Mouse (Mus musculus): ENCODE results near the gene Secisbp2l. TPM values are rescaled to one million over a fixed set of nuclear protein-coding genes. Genes with fewer than 3 reads are reported as not detected.

The Secisbp2l gene
- polyA plus RNA-seq, 1 experiment, result 38.2 TPM

GRCm38 (mm10) chr2:125731763-125732560 is 50.7 kb downstream of the Secisbp2l start:
- TF ChIP-seq POLR2A (IDR thresholded peaks at IDR 0.05; ENCODE audit: extremely low read depth, insufficient read depth, low read length) (no peak), CTCF (IDR thresholded peaks at IDR 0.05; ENCODE audit: extremely low read depth, insufficient read depth, low read length) (peak; percentile 90)

DNA sequence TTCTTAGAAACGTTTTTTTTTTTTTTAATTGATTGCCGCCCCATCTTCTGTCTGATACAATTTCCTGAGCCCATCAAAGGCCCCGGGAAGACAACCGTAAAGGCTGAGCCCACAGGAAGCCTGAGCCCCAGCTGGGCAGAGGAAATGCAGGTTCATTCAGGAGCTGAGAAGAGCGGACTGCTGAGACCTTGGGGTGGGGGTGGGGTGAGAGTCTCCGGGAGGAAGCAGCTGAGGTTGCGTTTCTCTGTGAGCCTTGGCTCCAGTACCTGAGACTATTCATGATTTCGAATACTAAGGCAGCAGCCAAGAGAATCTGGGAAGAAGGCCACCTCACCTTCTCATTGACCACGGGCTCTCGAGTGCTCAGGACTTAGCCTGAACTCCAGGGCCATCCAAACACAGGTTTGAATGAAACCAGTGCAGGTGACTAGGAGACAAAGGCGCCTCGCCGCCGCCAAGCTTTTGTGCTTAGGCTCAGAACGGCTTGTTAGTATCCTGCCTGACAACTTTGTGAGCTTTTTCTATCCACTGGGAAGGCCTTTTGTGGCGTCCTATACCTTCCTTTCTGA is 58.0 kb downstream of the Secisbp2l start:
- TF ChIP-seq CTCF (IDR thresholded peaks at IDR 0.05; ENCODE audit: extremely low read depth, insufficient read depth, low read length) (no peak), POLR2A (IDR thresholded peaks at IDR 0.05; ENCODE audit: extremely low read depth, insufficient read depth, low read length) (no peak)
- H3K4me3 ChIP-seq (ENCODE audit: insufficient read depth, low read length), result peak overlapping the region; percentile 31; the same call in 1 of the 2 replicates
- no peak overlapping the region for H3K27ac ChIP-seq (ENCODE audit: insufficient read depth, low read length)
- 0 out of 2 replicates have a peak, but pooled peaks cover 1% of the 10 kb centered on the region for H3K4me1 ChIP-seq (ENCODE audit: control insufficient read depth, insufficient read depth, low read length)

More at GRCm38 (mm10) chr2:125731763-125732560, 50.7 kb downstream of the Secisbp2l start:
- peak overlapping the region; percentile 22 for H3K4me3 ChIP-seq (ENCODE audit: insufficient read depth, low read length)
- H3K4me1 ChIP-seq (ENCODE audit: control insufficient read depth, insufficient read depth, low read length), result no peaks in the 10 kb centered on the region; the same call in 1 of the 2 replicates
- no peak overlapping the region for H3K27ac ChIP-seq (ENCODE audit: insufficient read depth, low read length)

DNA sequence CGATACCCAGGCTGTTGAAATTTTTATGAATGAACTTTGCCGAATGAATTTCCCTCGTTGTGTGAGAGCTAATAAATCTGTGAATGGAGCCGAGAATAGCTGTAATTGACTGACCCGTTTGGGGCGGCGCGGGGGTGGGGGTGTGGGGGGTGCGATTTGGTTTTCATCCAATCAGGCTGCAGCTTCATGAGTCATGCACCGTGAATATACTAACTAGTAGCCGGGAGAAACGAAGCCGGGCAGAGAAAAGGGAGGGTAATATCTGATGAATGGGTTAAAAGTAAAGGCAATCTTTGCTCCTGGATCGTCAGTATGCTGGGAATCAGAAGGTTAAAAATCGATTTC is 58.6 kb downstream of the Secisbp2l start, which contains the start of gene Shc4:
Gene Shc4, minus strand, starts transcription at position 63 of the 345 bp plus-strand sequence.
- 0 out of 2 replicates have a peak, but pooled peaks cover 1% of the 10 kb centered on the region for H3K4me1 ChIP-seq (ENCODE audit: control insufficient read depth, insufficient read depth, low read length)
- no peak within 1 kb of the TSS for H3K27ac ChIP-seq (ENCODE audit: insufficient read depth, low read length)
- peak within 1 kb of the TSS; percentile 31 for H3K4me3 ChIP-seq (ENCODE audit: insufficient read depth, low read length)
- TF ChIP-seq POLR2A (IDR thresholded peaks at IDR 0.05; ENCODE audit: extremely low read depth, insufficient read depth, low read length), result no peak
- TF ChIP-seq CTCF (IDR thresholded peaks at IDR 0.05; ENCODE audit: extremely low read depth, insufficient read depth, low read length), result no peak

DNA sequence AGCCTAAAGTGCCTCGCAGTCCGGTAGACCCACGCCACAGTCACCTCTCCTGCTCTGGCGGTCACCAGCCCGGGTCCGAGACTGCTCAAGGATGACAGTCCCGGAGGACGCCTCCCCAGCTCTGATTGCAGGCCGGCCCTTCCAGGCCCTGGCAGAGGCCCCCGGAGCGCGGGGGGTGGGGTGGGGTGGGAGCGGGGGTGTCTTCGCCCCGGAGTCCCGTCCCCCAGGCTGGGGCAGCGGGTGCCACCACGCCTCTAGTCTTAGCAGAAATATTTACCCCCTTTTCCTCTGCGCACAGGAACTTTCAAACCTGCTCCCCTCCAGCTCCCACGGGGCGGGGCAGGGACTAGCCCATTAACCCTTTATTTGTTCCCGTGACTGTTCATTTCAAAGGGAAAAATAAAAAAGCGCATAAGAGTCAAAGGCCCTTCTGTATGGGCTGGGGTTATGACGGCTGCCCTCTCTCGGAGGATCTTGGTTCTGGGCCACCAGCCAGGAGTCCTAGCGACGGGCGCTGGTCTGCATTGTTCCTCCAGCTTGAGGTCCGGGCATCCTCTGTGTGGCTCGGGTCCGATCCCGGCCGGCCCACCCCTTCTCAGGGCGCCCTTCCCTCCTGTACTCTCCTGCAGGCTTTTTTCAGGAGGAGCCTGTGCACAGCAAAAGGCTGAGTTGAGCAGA is 59.1 kb downstream of the Secisbp2l start:
- peak; percentile 6; the same call in 1 of the 2 replicates for TF ChIP-seq CTCF (IDR thresholded peaks at IDR 0.05; ENCODE audit: extremely low read depth, insufficient read depth, low read length)
- no peak for TF ChIP-seq POLR2A (IDR thresholded peaks at IDR 0.05; ENCODE audit: extremely low read depth, insufficient read depth, low read length)
- H3K4me3 ChIP-seq (ENCODE audit: insufficient read depth, low read length), result peak overlapping the region; percentile 31
- H3K4me1 ChIP-seq (ENCODE audit: control insufficient read depth, insufficient read depth, low read length), result 0 out of 2 replicates have a peak, but pooled peaks cover 1% of the 10 kb centered on the region
- no peak overlapping the region for H3K27ac ChIP-seq (ENCODE audit: insufficient read depth, low read length)

GRCm38 (mm10) chr2:125723086-125723407 is 59.6 kb downstream of the Secisbp2l start:
- TF ChIP-seq CTCF (IDR thresholded peaks at IDR 0.05; ENCODE audit: extremely low read depth, insufficient read depth, low read length), result no peak
- Histone ChIP-seq H3K27ac (ENCODE audit: insufficient read depth, low read length) (no peak overlapping the region), H3K4me3 (ENCODE audit: insufficient read depth, low read length) (peak overlapping the region; percentile 31), H3K4me1 (ENCODE audit: control insufficient read depth, insufficient read depth, low read length) (0 out of 2 replicates have a peak, but pooled peaks cover 1% of the 10 kb centered on the region)

DNA sequence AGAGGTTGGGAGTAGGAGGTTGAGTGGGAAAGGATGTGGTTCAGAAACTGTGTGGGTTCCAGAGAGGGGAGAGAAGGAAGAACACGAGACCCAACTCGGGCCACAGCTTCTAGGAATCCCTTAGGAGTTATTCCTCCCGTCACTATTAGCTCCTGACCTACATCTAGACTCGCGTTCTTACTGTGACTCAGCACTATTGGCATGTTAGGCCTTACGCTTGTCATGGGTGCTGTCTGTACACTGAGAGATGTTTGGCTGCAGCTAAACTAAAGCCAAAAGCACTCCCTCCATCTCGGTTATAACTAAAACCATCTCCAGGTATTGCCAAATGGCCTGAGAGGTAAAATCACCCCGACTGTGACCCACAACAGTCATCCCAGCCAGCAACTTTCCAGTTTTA is 66.1 kb downstream of the Secisbp2l start:
- TF ChIP-seq CTCF (IDR thresholded peaks at IDR 0.05; ENCODE audit: extremely low read depth, insufficient read depth, low read length) (no peak), POLR2A (IDR thresholded peaks at IDR 0.05; ENCODE audit: extremely low read depth, insufficient read depth, low read length) (no peak)
- Histone ChIP-seq H3K4me3 (ENCODE audit: insufficient read depth, low read length) (no peak overlapping the region), H3K27ac (ENCODE audit: insufficient read depth, low read length) (no peak overlapping the region), H3K4me1 (ENCODE audit: control insufficient read depth, insufficient read depth, low read length) (no peaks in the 10 kb centered on the region)

DNA sequence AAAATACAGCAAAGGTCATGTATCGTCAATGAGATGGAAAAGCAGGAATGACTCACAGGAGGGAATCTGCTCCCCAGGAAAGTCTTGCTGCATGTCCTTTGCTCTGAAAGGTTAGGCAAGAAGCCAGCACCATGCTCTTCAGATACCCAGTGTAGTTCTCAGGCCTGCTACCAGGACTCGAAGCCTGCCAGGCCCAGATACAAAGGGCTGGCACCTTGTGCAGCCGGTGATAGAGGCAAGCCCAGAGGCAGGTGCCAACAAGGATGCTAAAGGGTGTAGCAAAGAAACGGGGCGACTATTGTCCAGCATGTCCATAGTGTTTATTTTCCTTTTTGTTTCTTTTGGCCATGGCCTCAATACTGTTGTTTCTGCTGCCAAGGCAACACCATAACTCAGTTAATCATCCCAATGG is 76.2 kb downstream of the Secisbp2l start:
- H3K27ac ChIP-seq (ENCODE audit: insufficient read depth, low read length), result no peak overlapping the region
- H3K4me3 ChIP-seq (ENCODE audit: insufficient read depth, low read length), result no peak overlapping the region
- H3K4me1 ChIP-seq (ENCODE audit: control insufficient read depth, insufficient read depth, low read length), result peaks cover 6% of the 10 kb centered on the region
- TF ChIP-seq CTCF (IDR thresholded peaks at IDR 0.05; ENCODE audit: extremely low read depth, insufficient read depth, low read length), result no peak
- TF ChIP-seq POLR2A (IDR thresholded peaks at IDR 0.05; ENCODE audit: extremely low read depth, insufficient read depth, low read length), result no peak

DNA sequence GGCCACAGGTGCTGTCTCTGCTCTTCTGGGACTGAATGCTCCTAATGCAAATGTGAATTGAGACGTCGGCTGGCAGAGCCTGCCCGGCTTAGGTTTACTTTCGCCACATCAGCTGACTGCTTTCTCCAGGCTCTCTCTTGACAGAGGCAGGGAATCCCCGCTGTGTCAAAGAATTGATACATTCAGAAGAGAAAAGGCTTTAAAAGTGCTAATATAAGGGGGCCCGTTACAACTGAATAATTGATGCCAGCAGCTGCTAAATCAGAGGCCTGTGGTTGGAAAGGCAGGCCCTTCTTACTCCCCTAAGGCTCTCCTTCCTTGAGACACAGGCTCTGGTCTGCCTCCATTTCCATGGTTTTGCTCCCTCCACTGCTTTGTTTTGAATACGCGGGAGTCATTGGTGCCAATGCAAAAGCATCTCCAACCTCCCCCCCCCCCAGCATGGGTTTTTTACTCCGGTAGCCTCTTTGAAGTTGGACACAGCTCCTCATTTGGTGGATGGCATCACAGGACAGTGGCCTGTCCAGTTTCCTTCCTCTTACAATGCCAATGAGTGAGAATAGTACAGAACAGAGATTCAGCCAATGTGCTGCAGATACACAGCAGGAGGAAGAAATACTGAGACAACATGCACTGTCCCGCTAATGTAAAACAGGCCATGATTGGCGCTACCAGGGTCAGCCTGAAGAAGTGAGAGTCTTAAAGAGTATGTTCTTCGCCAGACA is 77.6 kb downstream of the Secisbp2l start:
- H3K4me1 ChIP-seq (ENCODE audit: control insufficient read depth, insufficient read depth, low read length), result peaks cover 6% of the 10 kb centered on the region
- TF ChIP-seq CTCF (IDR thresholded peaks at IDR 0.05; ENCODE audit: extremely low read depth, insufficient read depth, low read length), result no peak
- no peak for TF ChIP-seq POLR2A (IDR thresholded peaks at IDR 0.05; ENCODE audit: extremely low read depth, insufficient read depth, low read length)
- H3K4me3 ChIP-seq (ENCODE audit: insufficient read depth, low read length), result no peak overlapping the region
- no peak overlapping the region for H3K27ac ChIP-seq (ENCODE audit: insufficient read depth, low read length)

DNA sequence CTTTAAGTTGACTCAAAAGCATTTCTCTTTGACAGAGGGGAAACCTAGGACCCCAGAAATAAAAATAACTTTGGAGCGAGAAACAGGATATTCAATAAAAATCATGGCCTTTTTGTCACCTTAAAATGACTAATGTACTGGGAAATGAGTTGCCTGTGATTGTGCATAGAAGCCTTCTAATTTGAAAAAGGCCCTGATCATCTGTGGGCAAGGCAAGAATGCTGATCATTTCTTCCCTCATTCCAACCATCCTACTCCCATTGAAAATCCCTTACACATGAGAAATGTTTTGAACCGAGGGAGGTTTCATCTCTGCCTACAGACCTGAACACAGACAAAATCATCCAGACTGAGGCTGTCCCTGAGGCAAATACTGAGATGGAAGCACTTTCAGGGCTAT is 79.8 kb downstream of the Secisbp2l start:
- Histone ChIP-seq H3K27ac (ENCODE audit: insufficient read depth, low read length) (no peak overlapping the region), H3K4me3 (ENCODE audit: insufficient read depth, low read length) (no peak overlapping the region), H3K4me1 (ENCODE audit: control insufficient read depth, insufficient read depth, low read length) (peaks cover 6% of the 10 kb centered on the region)
- TF ChIP-seq CTCF (IDR thresholded peaks at IDR 0.05; ENCODE audit: extremely low read depth, insufficient read depth, low read length) (no peak), POLR2A (IDR thresholded peaks at IDR 0.05; ENCODE audit: extremely low read depth, insufficient read depth, low read length) (no peak)
